Mouse (Mus musculus) liver, embryonic 14.5 days (tissue): ENCODE measurements around the gene Acot1. TPM values are rescaled to one million over a fixed set of nuclear protein-coding genes. Genes with fewer than 3 reads are reported as not detected.
"Not testable (repeated sequence)": the region's sequence is repeated elsewhere in the genome, so short reads cannot be mapped to it uniquely, and the experiment has no call there.

Source experiments
- ATAC-seq: fragments of 200-750 bp; cut with Nextera tagmentation; 2 replicates; pipeline ENCODE4 v1.8.0; 2017; ENCODE audit warnings: moderate number of reproducible peaks, mild to moderate bottlenecking, moderate library complexity; ENCODE audit not compliant: insufficient read depth
- DNase-seq, 3 experiments: peaks; one replicate each; pipeline ENCODE4 v3.0.0-alpha.2; 2012 to 2013; ENCODE audit warnings: low read depth in 3 of 3, low spot score in 3 of 3
- H3K27ac ChIP-seq: fragments of 300-500 bp; sonication (generic); 2 replicates; pipeline ENCODE4 v1.5.1; 2014; ENCODE audit warnings: moderate library complexity, mild to moderate bottlenecking, control low read depth, inconsistent platforms
- H3K27me3 ChIP-seq: fragments of 300-500 bp; sonication (generic); 2 replicates; pipeline ENCODE4 v1.6.1; 2014; ENCODE audit warnings: mild to moderate bottlenecking, low read length, moderate library complexity; ENCODE audit not compliant: control insufficient read depth, insufficient read depth
- H3K36me3 ChIP-seq: fragments of 300-500 bp; sonication (generic); replicated peaks from 2 replicates; pipeline ENCODE4 v1.6.1; 2014; ENCODE audit warnings: low read depth; ENCODE audit not compliant: control insufficient read depth, insufficient read depth
- H3K4me1 ChIP-seq, 2 experiments: fragments of 200-500 bp in 1 of 2; fragments of 300-500 bp in 1 of 2; sonication (generic) in 1 of 2; replicated peaks; 2 replicates each; pipeline ENCODE4 v1.6.1; 2012 to 2014; ENCODE audit warnings: antibody characterized with exemption in 1 of 2, inconsistent platforms in 1 of 2, low read length in 1 of 2; ENCODE audit not compliant: control insufficient read depth in 2 of 2, insufficient read depth in 2 of 2
- H3K4me2 ChIP-seq: fragments of 300-500 bp; sonication (generic); 2 replicates; pipeline ENCODE4 v1.6.1; 2014; ENCODE audit warnings: low read depth, mild to moderate bottlenecking, control low read depth, moderate library complexity
- H3K4me3 ChIP-seq, 2 experiments: fragments of 200-500 bp in 1 of 2; fragments of 300-500 bp in 1 of 2; sonication (generic) in 1 of 2; 2 replicates each; pipeline ENCODE4 v1.5.1; 2012 to 2014; ENCODE audit warnings: low read depth in 2 of 2, low read length in 2 of 2, mild to moderate bottlenecking in 2 of 2, control low read depth in 1 of 2, inconsistent platforms in 1 of 2, moderate library complexity in 1 of 2; ENCODE audit not compliant: insufficient read depth in 1 of 2
- H3K9ac ChIP-seq: fragments of 300-500 bp; sonication (generic); replicated peaks from 2 replicates; pipeline ENCODE4 v1.6.1; 2014; ENCODE audit warnings: mild to moderate bottlenecking, control low read depth, moderate library complexity
- H3K9me3 ChIP-seq: fragments of 300-500 bp; sonication (generic); 2 replicates; pipeline ENCODE4 v1.6.1; 2016; ENCODE audit warnings: low read length, mixed read lengths; ENCODE audit not compliant: control insufficient read depth
- CTCF ChIP-seq: IDR thresholded peaks from 2 replicates; pipeline ENCODE4 v1.5.1; 2016; ENCODE audit warnings: antibody characterized with exemption, low read depth, control low read depth
- EP300 ChIP-seq: IDR thresholded peaks from 2 replicates; pipeline ENCODE4 v1.6.1; 2016; ENCODE audit warnings: antibody characterized with exemption, low read depth
- WGBS: fragments of 180-500 bp; shearing (Covaris S2); extraction: QIAGEN DNeasy Blood & Tissue Kit; methylation state at CpG from one replicate; pipeline ENCODE4 v1.1.7; 2014; ENCODE audit not compliant: insufficient replicate concordance; 5-methylcytosine and 5-hydroxymethylcytosine counted together
- polyA plus RNA-seq, 2 experiments: library from polyadenylated mRNA; depleted of rRNA in 1 of 2; stranded (reverse) in 1 of 2; unstranded in 1 of 2; fragments of >200 nt; fragmentation: Nextera tagmentation in 1 of 2; extraction: Ambion mirVana in 1 of 2; gene quantifications; 2 replicates each; pipeline versions ENCODE4 v1.2.1 to v1.2.3; 2012 to 2014

Acot1 gene
- polyA plus RNA-seq, 2 experiments: 12.8 to 28.3 TPM

GRCm38 (mm10) chr12:83997221-83997620, 12.1 kb upstream of the Acot1 start:
- Histone ChIP-seq H3K27me3 (no peaks in the 10 kb centered on the region), H3K36me3 (no peaks in the 10 kb centered on the region), H3K9me3 (no peaks in the 10 kb centered on the region), H3K4me2 (no peak overlapping the region), H3K9ac (no peak overlapping the region), H3K4me1 (peaks cover 0 to 3% of the 10 kb centered on the region in 2 experiments; a peak in 2 of 4 replicates), H3K27ac (no peak overlapping the region), H3K4me3 (no peak overlapping the region)
- DNase-seq (no peak), ATAC-seq (no peak)
- no peak for TF ChIP-seq CTCF
- 36% methylated on average over 2 of the region's 2 CpGs for WGBS

GRCm38 (mm10) chr12:83998341-83999107, 10.8 kb upstream of the Acot1 start:
- H3K4me3 ChIP-seq: no peak overlapping the region
- no peaks in the 10 kb centered on the region for H3K9me3 ChIP-seq
- peaks cover 0 to 3% of the 10 kb centered on the region in 2 experiments; a peak in 2 of 4 replicates for H3K4me1 ChIP-seq
- WGBS: 48% methylated on average over 11 of the region's 11 CpGs
- H3K9ac ChIP-seq: no peak overlapping the region
- no peaks in the 10 kb centered on the region for H3K36me3 ChIP-seq
- no peak overlapping the region for H3K27ac ChIP-seq
- TF ChIP-seq CTCF: no peak
- no peak for TF ChIP-seq EP300
- DNase-seq (no peak), ATAC-seq (no peak)
- no peaks in the 10 kb centered on the region for H3K27me3 ChIP-seq
- H3K4me2 ChIP-seq: no peak overlapping the region

GRCm38 (mm10) chr12:83999237-83999636, 10.1 kb upstream of the Acot1 start:
- not testable (repeated sequence) for H3K27ac ChIP-seq
- peak; percentile 74 for ATAC-seq

GRCm38 (mm10) chr12:84000418-84000817, 8.9 kb upstream of the Acot1 start:
- peaks cover 0 to 3% of the 10 kb centered on the region in 2 experiments; a peak in 2 of 4 replicates for H3K4me1 ChIP-seq
- TF ChIP-seq EP300 (no peak), CTCF (no peak)
- no peaks in the 10 kb centered on the region for H3K36me3 ChIP-seq
- H3K9ac ChIP-seq: no peak overlapping the region
- 52% methylated on average over 3 of the region's 3 CpGs for WGBS
- no peak overlapping the region for H3K4me2 ChIP-seq
- no peaks in the 10 kb centered on the region for H3K27me3 ChIP-seq
- DNase-seq (no peak), ATAC-seq (no peak)
- H3K27ac ChIP-seq: no peak overlapping the region
- no peaks in the 10 kb centered on the region for H3K9me3 ChIP-seq
- no peak overlapping the region for H3K4me3 ChIP-seq

More at GRCm38 (mm10) chr12:83999237-83999636, 10.1 kb upstream of the Acot1 start:
- not testable (repeated sequence) for H3K27me3 ChIP-seq, H3K36me3 ChIP-seq, H3K4me2 ChIP-seq, H3K9ac ChIP-seq, H3K9me3 ChIP-seq, H3K4me1 ChIP-seq, H3K4me3 ChIP-seq
- WGBS: 58% methylated on average over 8 of the region's 8 CpGs
- DNase-seq: peak in 1 of 3 experiments; percentile 25

GRCm38 (mm10) chr12:84003866-84004265, 5.4 kb upstream of the Acot1 start:
- H3K9ac ChIP-seq: no peak overlapping the region
- no peak for ATAC-seq
- no peak overlapping the region for H3K27ac ChIP-seq
- no peaks in the 10 kb centered on the region for H3K9me3 ChIP-seq
- TF ChIP-seq CTCF (no peak), EP300 (no peak)
- H3K27me3 ChIP-seq: peaks cover 1% of the 10 kb centered on the region
- DNase-seq: no peak
- 54% methylated on average over 1 of the region's 1 CpGs for WGBS
- H3K4me2 ChIP-seq: no peak overlapping the region
- no peak overlapping the region for H3K4me3 ChIP-seq
- H3K36me3 ChIP-seq: no peaks in the 10 kb centered on the region
- H3K4me1 ChIP-seq: peaks cover 0 to 4% of the 10 kb centered on the region in 2 experiments; a peak in 1 of 4 replicates
